Mouse (Mus musculus): ENCODE data around the gene Olfr924.
"Not testable (repeated sequence)": the region's sequence is repeated elsewhere in the genome, so short reads cannot be mapped to it uniquely, and the experiment has no call there.

The Olfr924 gene

GRCm38 (mm10) chr9:38844149-38844548 is at the start of gene Olfr924:
Gene Olfr924, plus strand, starts transcription at chr9:38844449.
- no peak for DNase-seq

GRCm38 (mm10) chr9:38805696-38806095 is 38.6 kb upstream of the Olfr924 start:
- DNase-seq = no peak

- DNase-seq = no peak
These were observed 29.9 kb upstream of the Olfr924 start, which contains the start of gene Olfr922 for GRCm38 (mm10) chr9:38814314-38814713. Gene Olfr922, plus strand, starts transcription at chr9:38814614.

DNA sequence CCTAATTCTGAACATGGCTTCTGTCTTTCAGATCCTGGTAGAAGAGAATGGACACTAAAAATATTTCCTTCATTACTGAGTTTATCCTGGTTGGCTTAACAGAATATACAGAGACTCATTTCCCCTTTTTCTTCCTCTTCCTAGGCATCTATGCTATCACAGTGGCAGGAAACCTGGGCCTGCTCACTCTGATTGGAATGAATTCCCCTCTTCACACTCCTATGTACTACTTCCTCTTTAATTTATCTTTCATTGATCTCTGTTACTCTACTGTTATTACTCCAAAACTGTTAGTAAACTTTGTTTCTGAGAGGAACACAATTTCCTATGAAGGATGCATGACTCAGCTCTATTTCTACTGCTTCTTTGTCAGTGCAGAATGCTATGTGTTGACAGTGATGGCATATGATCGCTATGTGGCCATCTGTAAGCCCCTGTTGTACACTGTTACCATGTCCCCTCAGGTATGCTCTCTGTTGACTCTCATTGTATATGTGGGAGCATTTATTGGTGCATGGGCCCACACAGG is 28.7 kb upstream of the Olfr924 start:
- no peak for DNase-seq

- no peak for DNase-seq
These were observed 18.0 kb upstream of the Olfr924 start, which contains the start of gene Olfr923 for GRCm38 (mm10) chr9:38826245-38826644. Gene Olfr923, plus strand, starts transcription at chr9:38826545.

- no peak for DNase-seq
These were observed 11.2 kb upstream of the Olfr924 start for GRCm38 (mm10) chr9:38833027-38833426.

DNA sequence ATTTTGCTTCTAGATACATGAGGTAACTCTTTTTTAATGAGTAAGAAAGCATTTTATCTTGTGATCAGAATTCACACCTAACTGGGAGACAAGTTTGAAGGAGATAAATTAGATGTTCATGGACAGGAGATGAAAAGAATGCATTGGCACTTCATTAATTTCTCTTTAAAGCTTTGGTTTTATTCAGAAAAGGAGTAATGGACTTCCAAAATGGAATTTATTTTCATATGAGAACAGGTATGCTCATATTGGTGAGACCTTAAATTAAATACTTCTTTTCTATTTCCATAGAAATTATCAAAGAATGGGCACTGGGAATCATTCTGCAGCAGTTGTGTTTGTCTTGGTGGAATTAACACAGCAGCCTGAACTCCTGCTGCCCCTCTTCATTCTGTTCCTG is 10.5 kb downstream of the Olfr924 start, which contains the start of gene Olfr26:
TSS of gene Olfr26 (plus strand) at position 301 of the 400 bp plus-strand sequence.
- DNase-seq = no peak

GRCm38 (mm10) chr9:38874880-38875279 is 30.6 kb downstream of the Olfr924 start:
- DNase-seq = not testable (repeated sequence)

GRCm38 (mm10) chr9:38876826-38877225 is 32.6 kb downstream of the Olfr924 start, which contains the start of gene Olfr926:
Gene Olfr926, plus strand, starts transcription at chr9:38877126.
- no peak for DNase-seq
